Mouse (Mus musculus) mesoderm, embryonic 11.5 days (tissue): Measurements from ENCODE around the gene Ago1.

ENCODE experiments used
- DNase-seq: peaks from one replicate; pipeline ENCODE4 v3.0.0-alpha.2; 2012; ENCODE audit warnings: low read depth, low spot score

Ago1 gene

GRCm38 (mm10) chr4:126415707-126416106, 52.7 kb downstream of the Ago1 start:
- no peak for DNase-seq

- DNase-seq: no peak
Measured at GRCm38 (mm10) chr4:126412526-126412925, 55.9 kb downstream of the Ago1 start.
